Mouse (Mus musculus) embryonic fibroblast, embryonic 13.5 days (primary cell): Measurements from ENCODE around the gene Abcb5. TPM values are rescaled to one million over a fixed set of nuclear protein-coding genes. Genes with fewer than 3 reads are reported as not detected.

Experiments
- H3K27ac ChIP-seq: 2 replicates; pipeline ENCODE4 v1.5.1; 2012; ENCODE audit warnings: low read length, control low read depth, inconsistent platforms; ENCODE audit not compliant: insufficient read depth
- H3K4me1 ChIP-seq: 2 replicates; pipeline ENCODE4 v1.6.1; 2011; ENCODE audit warnings: low read length; ENCODE audit not compliant: control insufficient read depth, insufficient read depth
- H3K4me3 ChIP-seq: 2 replicates; pipeline ENCODE4 v1.5.1; 2011; ENCODE audit warnings: mild to moderate bottlenecking, control low read depth, low read length; ENCODE audit not compliant: insufficient read depth
- CTCF ChIP-seq: IDR thresholded peaks from 2 replicates; pipeline ENCODE4 v1.5.1; 2011; ENCODE audit warnings: mild to moderate bottlenecking, control low read depth, low read length, moderate library complexity, borderline replicate concordance; ENCODE audit not compliant: insufficient read depth
- POLR2A ChIP-seq: IDR thresholded peaks from 2 replicates; pipeline ENCODE4 v1.6.1; 2011; ENCODE audit warnings: low read depth, mild to moderate bottlenecking, control low read depth, low read length, moderate library complexity
- polyA plus RNA-seq: library from polyadenylated mRNA; stranded (reverse); fragments of >200 nt; gene quantifications from 2 replicates; pipeline ENCODE4 v1.2.4, GENCODE M21; 2011; ENCODE audit warnings: low read depth; ENCODE audit not compliant: missing spikeins, insufficient read length

Abcb5 gene
- polyA plus RNA-seq, 1 experiment, result not detected

DNA sequence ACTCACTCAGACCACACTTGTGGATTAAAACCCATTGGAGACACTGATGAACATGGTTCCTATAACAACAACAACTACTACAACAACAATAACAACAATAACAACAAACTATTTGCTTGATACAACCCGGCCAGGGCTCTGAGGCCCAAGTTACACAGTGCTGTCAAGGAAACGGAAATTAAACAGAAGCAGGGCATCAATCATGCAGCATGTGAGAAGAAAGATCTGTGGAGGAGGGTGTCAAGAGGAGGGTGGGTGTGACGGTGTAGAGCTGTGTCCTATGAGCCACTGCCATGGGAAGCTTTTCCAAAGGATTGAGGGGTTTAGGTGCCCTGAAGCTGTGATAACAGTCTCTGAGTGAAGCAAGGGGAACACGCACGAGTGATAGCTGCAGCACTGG is 64.0 kb downstream of the Abcb5 start:
- Histone ChIP-seq H3K4me3 (no peak overlapping the region), H3K27ac (no peak overlapping the region), H3K4me1 (no peaks in the 10 kb centered on the region)
- TF ChIP-seq POLR2A (no peak), CTCF (no peak)

- Histone ChIP-seq H3K4me3 (no peak overlapping the region), H3K27ac (no peak overlapping the region)
- no peak for TF ChIP-seq CTCF
Observed at GRCm38 (mm10) chr12:118887964-118888363, 78.3 kb downstream of the Abcb5 start.

GRCm38 (mm10) chr12:118882790-118883189 is 83.4 kb downstream of the Abcb5 start:
- no peak overlapping the region for H3K4me3 ChIP-seq
- no peak overlapping the region for H3K27ac ChIP-seq
- no peaks in the 10 kb centered on the region for H3K4me1 ChIP-seq
- TF ChIP-seq CTCF, result no peak
- no peak for TF ChIP-seq POLR2A

More at GRCm38 (mm10) chr12:118887964-118888363, 78.3 kb downstream of the Abcb5 start:
- H3K4me1 ChIP-seq, result no peaks in the 10 kb centered on the region

DNA sequence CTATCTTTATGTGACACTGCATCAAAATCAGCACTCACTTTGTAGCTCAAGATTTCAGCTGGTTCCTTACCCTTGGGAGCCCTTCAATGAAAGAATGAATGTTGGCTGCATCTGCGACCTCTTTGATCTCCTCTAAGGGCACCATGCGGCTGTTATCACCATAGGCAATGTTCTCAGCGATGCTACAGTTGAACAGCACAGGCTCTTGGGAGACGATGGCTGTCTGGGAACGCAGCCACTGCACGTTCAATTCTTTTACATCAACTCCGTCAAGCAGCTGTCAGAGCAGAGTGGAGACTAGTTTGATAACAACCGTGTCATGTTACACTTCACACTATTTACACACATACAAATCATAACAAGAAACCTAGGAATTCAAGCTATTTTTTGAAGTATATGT is 93.5 kb downstream of the Abcb5 start:
- no peak overlapping the region for H3K4me3 ChIP-seq
- H3K27ac ChIP-seq, result no peak overlapping the region
- TF ChIP-seq CTCF (no peak), POLR2A (no peak)
- H3K4me1 ChIP-seq, result no peaks in the 10 kb centered on the region

GRCm38 (mm10) chr12:118856151-118856550 is 110.1 kb downstream of the Abcb5 start:
- Histone ChIP-seq H3K4me3 (no peak overlapping the region), H3K27ac (no peak overlapping the region), H3K4me1 (no peaks in the 10 kb centered on the region)
- TF ChIP-seq CTCF, result no peak
- TF ChIP-seq POLR2A, result no peak

DNA sequence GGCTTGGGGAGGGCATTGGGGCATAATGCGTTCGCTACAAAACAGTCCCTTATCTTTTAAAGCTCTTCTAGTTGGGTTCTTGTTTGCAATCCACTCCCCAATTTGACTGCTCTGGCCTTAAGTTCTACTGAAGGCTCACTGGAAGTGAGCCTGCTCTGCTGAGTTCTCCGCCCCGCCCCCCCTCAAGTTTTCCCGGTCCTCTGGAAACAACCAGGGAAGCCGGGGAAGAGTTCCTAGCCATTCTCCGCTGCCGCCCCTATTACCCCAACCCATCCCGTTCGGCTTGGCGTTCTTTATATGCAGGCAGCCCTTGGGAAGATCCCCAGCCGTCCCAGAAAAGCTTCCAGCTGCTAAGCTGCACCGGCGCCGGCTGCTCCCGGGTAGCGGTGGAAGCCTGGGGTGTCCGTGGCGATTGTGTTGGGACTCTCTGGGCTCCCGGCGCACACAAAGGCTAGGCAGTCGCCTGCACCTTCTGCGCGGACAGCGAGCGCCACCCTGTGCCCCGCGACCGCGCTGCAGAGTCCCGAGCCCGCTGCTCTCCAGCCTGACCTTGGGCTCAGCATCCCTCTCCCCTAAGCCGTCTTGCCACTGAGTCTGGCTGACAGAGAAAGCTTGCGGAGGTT is 111.3 kb downstream of the Abcb5 start:
- Histone ChIP-seq H3K4me3 (peak overlapping the region; percentile 38), H3K27ac (no peak overlapping the region), H3K4me1 (no peaks in the 10 kb centered on the region)
- TF ChIP-seq POLR2A, result no peak
- peak; percentile 91 for TF ChIP-seq CTCF

GRCm38 (mm10) chr12:118854401-118854800 is 111.8 kb downstream of the Abcb5 start:
- Histone ChIP-seq H3K27ac (no peak overlapping the region), H3K4me3 (peak overlapping the region; percentile 38), H3K4me1 (no peaks in the 10 kb centered on the region)
- TF ChIP-seq POLR2A, result no peak
- TF ChIP-seq CTCF, result no peak

DNA sequence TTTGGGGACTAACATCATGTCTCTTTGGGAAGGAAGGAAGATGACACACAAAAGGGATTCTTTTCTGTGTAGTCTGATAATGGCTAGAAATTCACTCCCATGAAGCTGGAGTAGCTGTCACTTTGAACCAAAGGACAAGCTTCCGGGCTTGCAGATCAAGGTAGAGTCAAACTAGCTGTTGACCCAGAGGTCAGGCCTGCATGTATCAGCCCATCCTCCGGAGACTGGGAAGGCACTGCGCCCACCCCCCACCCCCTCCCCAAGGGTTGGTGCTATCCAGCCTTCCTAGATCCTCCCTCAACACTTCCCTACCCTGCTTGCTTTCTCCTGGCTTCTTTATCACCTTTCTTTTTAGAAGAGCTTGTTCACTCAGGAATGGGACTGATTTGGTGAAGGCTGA is 112.9 kb downstream of the Abcb5 start:
- Histone ChIP-seq H3K27ac (no peak overlapping the region), H3K4me1 (no peaks in the 10 kb centered on the region), H3K4me3 (no peak overlapping the region)
- TF ChIP-seq POLR2A (no peak), CTCF (no peak)

DNA sequence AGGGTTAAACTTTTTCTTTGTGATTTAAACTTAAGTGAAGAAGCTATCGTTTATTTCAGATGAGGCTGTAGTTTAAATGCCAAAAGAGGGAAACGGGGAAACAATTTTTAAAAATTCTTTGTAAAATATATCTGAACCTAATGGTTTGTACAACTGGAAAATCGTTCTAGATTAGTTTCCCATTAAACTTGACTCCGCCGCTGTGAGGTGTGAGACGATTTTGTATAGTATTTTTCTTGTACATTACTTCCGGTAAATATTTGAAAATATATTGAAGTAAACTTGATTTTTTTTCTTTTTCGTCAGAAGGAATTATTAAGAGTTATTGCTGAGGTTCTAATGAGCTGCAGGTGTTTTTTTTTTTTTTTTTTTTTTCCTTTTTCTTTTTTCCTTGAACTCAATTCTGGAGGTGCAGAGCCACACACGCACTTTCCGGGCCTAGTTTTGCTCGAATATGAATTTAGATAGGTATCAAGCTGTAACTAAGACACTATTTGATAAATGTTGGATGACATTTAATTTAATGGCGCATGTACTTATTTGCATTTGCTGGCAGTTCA is 115.3 kb downstream of the Abcb5 start:
- no peaks in the 10 kb centered on the region for H3K4me1 ChIP-seq
- no peak overlapping the region for H3K4me3 ChIP-seq
- H3K27ac ChIP-seq, result no peak overlapping the region
- TF ChIP-seq CTCF, result no peak
- no peak for TF ChIP-seq POLR2A

DNA sequence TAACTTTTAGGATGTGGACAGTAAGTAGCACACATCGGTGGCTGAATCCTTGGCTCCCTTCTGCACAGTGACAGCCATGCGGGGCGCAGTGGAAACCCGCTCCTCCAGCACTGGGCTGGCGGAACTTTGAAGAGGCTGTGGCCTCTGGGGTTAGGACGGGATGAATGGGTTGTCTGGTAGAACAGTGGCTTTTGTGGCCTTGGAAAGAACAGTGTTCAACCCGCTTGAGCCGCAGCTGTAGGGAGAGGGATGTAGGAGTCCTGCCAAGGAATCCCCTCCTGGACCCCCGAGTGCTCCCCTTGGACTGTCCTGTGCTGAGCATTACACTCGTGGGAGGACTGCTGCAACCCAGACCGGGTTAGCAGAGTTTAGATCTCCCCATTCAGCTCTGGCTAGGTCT is 116.2 kb downstream of the Abcb5 start:
- TF ChIP-seq CTCF, result no peak
- no peak for TF ChIP-seq POLR2A
- H3K4me1 ChIP-seq, result no peaks in the 10 kb centered on the region
- no peak overlapping the region for H3K4me3 ChIP-seq
- no peak overlapping the region for H3K27ac ChIP-seq

- Histone ChIP-seq H3K27ac (no peak overlapping the region), H3K4me1 (no peaks in the 10 kb centered on the region), H3K4me3 (no peak overlapping the region)
- no peak for TF ChIP-seq CTCF
- no peak for TF ChIP-seq POLR2A
Observed at GRCm38 (mm10) chr12:118849203-118849861, 116.9 kb downstream of the Abcb5 start.
